27 mouse cellular contexts compared by ENCODE assay signal in genomic region chr3:117366041-117366440, GRCm38 (mm10). TPM values are rescaled to one million over a fixed set of nuclear protein-coding genes. Genes with fewer than 3 reads are reported as not detected.
"Had no signal": no experiment of that assay in that cellular context is flagged by ENCODE, and none has a peak within 500 bp of the region (broad histone marks: within the 10 kb centered on the region; RNA-seq: fewer than 3 reads in every experiment).

No protein-coding gene starts in this region.

- H3K4me1 ChIP-seq: embryonic facial prominence, embryonic 10.5 days; embryonic facial prominence, embryonic 12.5 days; embryonic facial prominence, embryonic 13.5 days; embryonic facial prominence, embryonic 15.5 days; forebrain, embryonic 10.5 days; forebrain, embryonic 12.5 days; forebrain, embryonic 13.5 days; forebrain, embryonic 15.5 days had no signal

- H3K27ac ChIP-seq: embryonic facial prominence, embryonic 10.5 days; embryonic facial prominence, embryonic 12.5 days; embryonic facial prominence, embryonic 13.5 days; embryonic facial prominence, embryonic 15.5 days; forebrain, embryonic 10.5 days; forebrain, embryonic 12.5 days; forebrain, embryonic 13.5 days; forebrain, embryonic 15.5 days; gastrocnemius, adult 2 months; heart, adult 2 months had no signal

- H3K4me2 ChIP-seq: embryonic facial prominence, embryonic 12.5 days; embryonic facial prominence, embryonic 13.5 days; embryonic facial prominence, embryonic 15.5 days; forebrain, embryonic 12.5 days; forebrain, embryonic 13.5 days; forebrain, embryonic 15.5 days had no signal

- DNase-seq: cerebellum, adult 9-10 months; cerebellum, adult 9-11 months; cerebellum, postnatal 10 days; cerebellum, postnatal 14 days; cerebellum, postnatal 25 days; cerebellum, postnatal 36 days; embryo, embryonic 11 days; forebrain, postnatal 0 days; gastrocnemius, adult 2 months; gastrocnemius, postnatal 10 days; gastrocnemius, postnatal 14 days; gastrocnemius, postnatal 25 days; gastrocnemius, postnatal 36 days; heart, adult 11 months; heart, adult 18-20 months; heart, adult 2 months had no signal

- H3K9me3 ChIP-seq: embryonic facial prominence, embryonic 10.5 days; embryonic facial prominence, embryonic 12.5 days; embryonic facial prominence, embryonic 13.5 days; embryonic facial prominence, embryonic 15.5 days; forebrain, embryonic 10.5 days; forebrain, embryonic 12.5 days; forebrain, embryonic 13.5 days; forebrain, embryonic 15.5 days had no signal

- H3K4me3 ChIP-seq: embryonic facial prominence, embryonic 10.5 days; embryonic facial prominence, embryonic 12.5 days; embryonic facial prominence, embryonic 13.5 days; embryonic facial prominence, embryonic 15.5 days; erythroblast, embryonic 14.5 days; forebrain, embryonic 10.5 days; forebrain, embryonic 12.5 days; forebrain, embryonic 13.5 days; forebrain, embryonic 15.5 days; gastrocnemius, adult 2 months; heart, adult 2 months had no signal

- H3K36me3 ChIP-seq: embryonic facial prominence, embryonic 10.5 days; embryonic facial prominence, embryonic 12.5 days; embryonic facial prominence, embryonic 13.5 days; embryonic facial prominence, embryonic 15.5 days; forebrain, embryonic 10.5 days; forebrain, embryonic 12.5 days; forebrain, embryonic 15.5 days had no signal

- H3K9ac ChIP-seq: embryonic facial prominence, embryonic 12.5 days; embryonic facial prominence, embryonic 13.5 days; embryonic facial prominence, embryonic 15.5 days; forebrain, embryonic 12.5 days; forebrain, embryonic 13.5 days; forebrain, embryonic 15.5 days; forebrain, postnatal 0 days had no signal

- H3K27me3 ChIP-seq: embryonic facial prominence, embryonic 12.5 days; embryonic facial prominence, embryonic 15.5 days; forebrain, embryonic 12.5 days; forebrain, embryonic 13.5 days; forebrain, embryonic 15.5 days had no signal

RNA-seq across cellular contexts. Expression of gene Plppr4, which starts 5.4 kb away (rescaled TPM):
- total RNA-seq: common myeloid progenitor, adult 5-6 weeks; granulocyte monocyte progenitor cell, adult 5-6 weeks had no signal
